Mouse (Mus musculus): Measurements from ENCODE around the gene Ano10. TPM values are rescaled to one million over a fixed set of nuclear protein-coding genes. Genes with fewer than 3 reads are reported as not detected.
"Not testable (repeated sequence)": the region's sequence is repeated elsewhere in the genome, so short reads cannot be mapped to it uniquely, and the experiment has no call there.

The Ano10 gene
- total and polyA plus RNA-seq, 2 experiments, result 12.2 to 13.5 TPM

- Histone ChIP-seq H3K9ac (ENCODE audit: low read depth, low read length) (no peak overlapping the region), H3K36me3 (ENCODE audit: control insufficient read depth, insufficient read depth, low read length) (no peaks in the 10 kb centered on the region; the same call in 1 of the 2 replicates), H3K27me3 (ENCODE audit: control insufficient read depth, insufficient read depth, low read length) (no peaks in the 10 kb centered on the region), H3K4me3 (ENCODE audit: insufficient read depth, low read depth, low read length) (no peak overlapping the region), H3K4me1 (ENCODE audit: control insufficient read depth, insufficient read depth, low read length) (peaks cover 26% of the 10 kb centered on the region), H3K27ac (replicated peaks; ENCODE audit: insufficient read depth, low read depth, low read length) (no peak overlapping the region), H3K79me2 (ENCODE audit: control insufficient read depth, insufficient read depth, low read length) (no peaks in the 10 kb centered on the region)
- TF ChIP-seq CTCF (IDR thresholded peaks at IDR 0.05; ENCODE audit: low read depth, low read length) (no peak), POLR2A (IDR thresholded peaks at IDR 0.05; ENCODE audit: extremely low read depth, insufficient read depth, low read length) (no peak)
- DNase-seq (ENCODE audit: extremely low read depth, low read depth, low spot score), result peak; percentile 77
- 55% methylated on average over 9 of the region's 9 CpGs for WGBS
These were observed 120.6 kb downstream of the Ano10 start for GRCm38 (mm10) chr9:122173405-122174233.

GRCm38 (mm10) chr9:122172612-122173186 is 121.5 kb downstream of the Ano10 start:
- DNase-seq (ENCODE audit: extremely low read depth, low read depth, low spot score), result no peak
- no peak overlapping the region for H3K4me3 ChIP-seq (ENCODE audit: insufficient read depth, low read depth, low read length)
- peaks cover under 1% of the 10 kb centered on the region; the same call in 1 of the 2 replicates for H3K36me3 ChIP-seq (ENCODE audit: control insufficient read depth, insufficient read depth, low read length)
- no peak for TF ChIP-seq POLR2A (IDR thresholded peaks at IDR 0.05; ENCODE audit: extremely low read depth, insufficient read depth, low read length)
- no peak for TF ChIP-seq CTCF (IDR thresholded peaks at IDR 0.05; ENCODE audit: low read depth, low read length)
- H3K4me1 ChIP-seq (ENCODE audit: control insufficient read depth, insufficient read depth, low read length), result peaks cover 21% of the 10 kb centered on the region
- H3K27me3 ChIP-seq (ENCODE audit: control insufficient read depth, insufficient read depth, low read length), result no peaks in the 10 kb centered on the region
- H3K79me2 ChIP-seq (ENCODE audit: control insufficient read depth, insufficient read depth, low read length), result no peaks in the 10 kb centered on the region
- no peak overlapping the region for H3K9ac ChIP-seq (ENCODE audit: low read depth, low read length)
- no peak overlapping the region for H3K27ac ChIP-seq (replicated peaks; ENCODE audit: insufficient read depth, low read depth, low read length)
- 92% methylated on average over 11 of the region's 11 CpGs for WGBS

- H3K36me3 ChIP-seq (ENCODE audit: control insufficient read depth, insufficient read depth, low read length), result peaks cover 21% of the 10 kb centered on the region
- H3K27ac ChIP-seq (replicated peaks; ENCODE audit: insufficient read depth, low read depth, low read length), result no peak overlapping the region
- H3K27me3 ChIP-seq (ENCODE audit: control insufficient read depth, insufficient read depth, low read length), result no peaks in the 10 kb centered on the region
- H3K9ac ChIP-seq (ENCODE audit: low read depth, low read length), result no peak overlapping the region
- peaks cover 19% of the 10 kb centered on the region for H3K4me1 ChIP-seq (ENCODE audit: control insufficient read depth, insufficient read depth, low read length)
- WGBS, result 25% methylated on average over 6 of the region's 6 CpGs
- no peak for TF ChIP-seq POLR2A (IDR thresholded peaks at IDR 0.05; ENCODE audit: extremely low read depth, insufficient read depth, low read length)
- TF ChIP-seq CTCF (IDR thresholded peaks at IDR 0.05; ENCODE audit: low read depth, low read length), result peak; percentile 52
- peak; percentile 60 for DNase-seq (ENCODE audit: extremely low read depth, low read depth, low spot score)
- no peaks in the 10 kb centered on the region; the same call in 1 of the 2 replicates for H3K79me2 ChIP-seq (ENCODE audit: control insufficient read depth, insufficient read depth, low read length)
- no peak overlapping the region for H3K4me3 ChIP-seq (ENCODE audit: insufficient read depth, low read depth, low read length)
These were observed 124.3 kb downstream of the Ano10 start for GRCm38 (mm10) chr9:122169901-122170300.

GRCm38 (mm10) chr9:122167719-122168118 is 126.5 kb downstream of the Ano10 start:
- not testable (repeated sequence) for H3K27me3 ChIP-seq (ENCODE audit: control insufficient read depth, insufficient read depth, low read length); H3K4me3 ChIP-seq (ENCODE audit: insufficient read depth, low read depth, low read length); DNase-seq (ENCODE audit: extremely low read depth, low read depth, low spot score); H3K4me1 ChIP-seq (ENCODE audit: control insufficient read depth, insufficient read depth, low read length); H3K27ac ChIP-seq (replicated peaks; ENCODE audit: insufficient read depth, low read depth, low read length); H3K9ac ChIP-seq (ENCODE audit: low read depth, low read length); H3K79me2 ChIP-seq (ENCODE audit: control insufficient read depth, insufficient read depth, low read length)
- WGBS, result 84% methylated on average over 5 of the region's 5 CpGs
- peaks cover 35% of the 10 kb centered on the region for H3K36me3 ChIP-seq (ENCODE audit: control insufficient read depth, insufficient read depth, low read length)

- Histone ChIP-seq H3K79me2 (ENCODE audit: control insufficient read depth, insufficient read depth, low read length) (no peaks in the 10 kb centered on the region; the same call in 1 of the 2 replicates), H3K4me3 (ENCODE audit: insufficient read depth, low read depth, low read length) (no peak overlapping the region), H3K4me1 (ENCODE audit: control insufficient read depth, insufficient read depth, low read length) (0 out of 2 replicates have a peak, but pooled peaks cover under 1% of the 10 kb centered on the region), H3K27me3 (ENCODE audit: control insufficient read depth, insufficient read depth, low read length) (no peaks in the 10 kb centered on the region), H3K9ac (ENCODE audit: low read depth, low read length) (no peak overlapping the region), H3K36me3 (ENCODE audit: control insufficient read depth, insufficient read depth, low read length) (peaks cover 52% of the 10 kb centered on the region), H3K27ac (replicated peaks; ENCODE audit: insufficient read depth, low read depth, low read length) (no peak overlapping the region)
- DNase-seq (ENCODE audit: extremely low read depth, low read depth, low spot score), result peak; percentile 56
- 40% methylated on average over 4 of the region's 4 CpGs for WGBS
- TF ChIP-seq POLR2A (IDR thresholded peaks at IDR 0.05; ENCODE audit: extremely low read depth, insufficient read depth, low read length), result no peak
- TF ChIP-seq CTCF (IDR thresholded peaks at IDR 0.05; ENCODE audit: low read depth, low read length), result no peak
These were observed 129.7 kb downstream of the Ano10 start for GRCm38 (mm10) chr9:122164535-122164934.

- no peak overlapping the region for H3K27ac ChIP-seq (replicated peaks; ENCODE audit: insufficient read depth, low read depth, low read length)
- DNase-seq (ENCODE audit: extremely low read depth, low read depth, low spot score), result no peak
- H3K27me3 ChIP-seq (ENCODE audit: control insufficient read depth, insufficient read depth, low read length), result no peaks in the 10 kb centered on the region
- no peak for TF ChIP-seq POLR2A (IDR thresholded peaks at IDR 0.05; ENCODE audit: extremely low read depth, insufficient read depth, low read length)
- WGBS, result 91% methylated on average over 14 of the region's 14 CpGs
- no peak overlapping the region for H3K4me3 ChIP-seq (ENCODE audit: insufficient read depth, low read depth, low read length)
- H3K9ac ChIP-seq (ENCODE audit: low read depth, low read length), result no peak overlapping the region
- H3K36me3 ChIP-seq (ENCODE audit: control insufficient read depth, insufficient read depth, low read length), result peaks cover 51% of the 10 kb centered on the region
- H3K4me1 ChIP-seq (ENCODE audit: control insufficient read depth, insufficient read depth, low read length), result peaks cover 18% of the 10 kb centered on the region
- peaks cover 32% of the 10 kb centered on the region for H3K79me2 ChIP-seq (ENCODE audit: control insufficient read depth, insufficient read depth, low read length)
These were observed 137.2 kb downstream of the Ano10 start for GRCm38 (mm10) chr9:122157079-122157441.
